Mouse (Mus musculus) megakaryocyte, embryonic 14.5 days (primary cell): Measurements from ENCODE around the gene Lcorl. TPM values are rescaled to one million over a fixed set of nuclear protein-coding genes. Genes with fewer than 3 reads are reported as not detected.

Experiments used
- H3K27me3 ChIP-seq: replicated peaks from 2 replicates; pipeline ENCODE3; 2012; ENCODE audit warnings: inconsistent platforms
- H3K36me3 ChIP-seq: replicated peaks from 2 replicates; pipeline ENCODE3; 2012; ENCODE audit warnings: low read length, inconsistent platforms, mixed read lengths
- H3K4me1 ChIP-seq: 2 replicates; pipeline ENCODE4 v1.6.1; 2012; ENCODE audit warnings: inconsistent platforms
- H3K4me3 ChIP-seq: replicated peaks from 2 replicates; pipeline ENCODE3; 2012; ENCODE audit warnings: moderate library complexity, mild to moderate bottlenecking, inconsistent platforms
- H3K9me3 ChIP-seq: 2 replicates; pipeline ENCODE4 v1.6.1; 2012; ENCODE audit warnings: inconsistent platforms
- FLI1 ChIP-seq: IDR thresholded peaks from 2 replicates; pipeline ENCODE4 v1.6.1; 2012; ENCODE audit warnings: low read length, inconsistent platforms, mixed read lengths
- GATA1 ChIP-seq: IDR thresholded peaks from 3 replicates; pipeline ENCODE4 v1.6.1; 2012; ENCODE audit warnings: mixed read lengths, low read length, inconsistent platforms, borderline replicate concordance
- polyA plus RNA-seq: library from polyadenylated mRNA; stranded (reverse); fragments of >175 nt; gene quantifications from 2 replicates; pipeline ENCODE4 v1.2.3, GENCODE M21; 2012; ENCODE audit warnings: low replicate concordance; ENCODE audit not compliant: insufficient read depth

The Lcorl gene
- polyA plus RNA-seq, 1 experiment = 6.0 TPM

- H3K4me3 ChIP-seq = peak overlapping the region; percentile 98
- H3K4me1 ChIP-seq = peaks cover 14% of the 10 kb centered on the region
- no peaks in the 10 kb centered on the region for H3K27me3 ChIP-seq
- TF ChIP-seq GATA1 (no peak), FLI1 (no peak)
- no peaks in the 10 kb centered on the region for H3K9me3 ChIP-seq
- no peaks in the 10 kb centered on the region for H3K36me3 ChIP-seq
These were observed 1.1 kb downstream of the Lcorl start for GRCm38 (mm10) chr5:45856303-45856821.

- TF ChIP-seq FLI1 (no peak), GATA1 (no peak)
- peaks cover 14% of the 10 kb centered on the region for H3K4me1 ChIP-seq
These were observed 1.7 kb downstream of the Lcorl start for GRCm38 (mm10) chr5:45855526-45856302.

DNA sequence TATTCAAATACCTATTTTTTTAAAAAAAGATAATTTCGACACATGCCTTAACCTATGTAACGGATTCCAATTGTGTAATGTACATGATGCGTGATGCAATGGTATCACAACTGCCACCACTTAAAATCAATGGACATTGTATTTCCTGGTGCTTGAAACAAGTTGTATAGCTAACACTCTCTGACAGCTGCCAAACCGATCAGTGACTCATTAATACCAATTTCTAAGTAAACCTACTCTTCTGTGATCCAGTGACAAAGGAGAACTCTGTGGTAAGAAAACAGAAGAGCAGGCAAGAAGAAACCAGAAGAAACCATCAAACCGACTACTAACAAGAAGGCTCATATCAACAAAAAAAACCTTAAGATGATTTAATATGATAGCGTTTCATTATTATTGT lies 12.7 kb downstream of the Lcorl start:
- TF ChIP-seq FLI1 (no peak), GATA1 (no peak)
- H3K4me1 ChIP-seq = peaks cover 6% of the 10 kb centered on the region
- H3K4me3 ChIP-seq = no peak overlapping the region
- H3K36me3 ChIP-seq = no peaks in the 10 kb centered on the region
- H3K9me3 ChIP-seq = no peaks in the 10 kb centered on the region
- no peaks in the 10 kb centered on the region for H3K27me3 ChIP-seq

More at GRCm38 (mm10) chr5:45855526-45856302, 1.7 kb downstream of the Lcorl start:
- peak overlapping the region; percentile 98 for H3K4me3 ChIP-seq
- H3K36me3 ChIP-seq = no peaks in the 10 kb centered on the region
- H3K9me3 ChIP-seq = no peaks in the 10 kb centered on the region
- no peaks in the 10 kb centered on the region for H3K27me3 ChIP-seq

GRCm38 (mm10) chr5:45835131-45835530 lies 22.3 kb downstream of the Lcorl start:
- no peak for TF ChIP-seq FLI1
- TF ChIP-seq GATA1 = no peak
- peaks cover 6% of the 10 kb centered on the region for H3K36me3 ChIP-seq
- no peaks in the 10 kb centered on the region for H3K9me3 ChIP-seq
- H3K27me3 ChIP-seq = no peaks in the 10 kb centered on the region
- H3K4me3 ChIP-seq = no peak overlapping the region
- H3K4me1 ChIP-seq = peaks cover 3% of the 10 kb centered on the region; the same call in 1 of the 2 replicates

GRCm38 (mm10) chr5:45811527-45811926 lies 45.9 kb downstream of the Lcorl start:
- H3K4me1 ChIP-seq = no peaks in the 10 kb centered on the region
- no peaks in the 10 kb centered on the region for H3K27me3 ChIP-seq
- H3K4me3 ChIP-seq = no peak overlapping the region
- H3K9me3 ChIP-seq = peaks cover 27% of the 10 kb centered on the region
- TF ChIP-seq FLI1 (no peak), GATA1 (no peak)
- H3K36me3 ChIP-seq = peaks cover 16% of the 10 kb centered on the region

- Histone ChIP-seq H3K36me3 (peaks cover 32% of the 10 kb centered on the region), H3K9me3 (peaks cover 7% of the 10 kb centered on the region), H3K27me3 (no peaks in the 10 kb centered on the region), H3K4me3 (no peak overlapping the region), H3K4me1 (peaks cover 3% of the 10 kb centered on the region; the same call in 1 of the 2 replicates)
- no peak for TF ChIP-seq FLI1
- no peak for TF ChIP-seq GATA1
These were observed 65.6 kb downstream of the Lcorl start for GRCm38 (mm10) chr5:45791864-45792263.

GRCm38 (mm10) chr5:45790221-45790620 lies 67.2 kb downstream of the Lcorl start:
- Histone ChIP-seq H3K9me3 (peaks cover 7% of the 10 kb centered on the region), H3K36me3 (peaks cover 38% of the 10 kb centered on the region), H3K4me1 (no peaks in the 10 kb centered on the region; the same call in 1 of the 2 replicates)

DNA sequence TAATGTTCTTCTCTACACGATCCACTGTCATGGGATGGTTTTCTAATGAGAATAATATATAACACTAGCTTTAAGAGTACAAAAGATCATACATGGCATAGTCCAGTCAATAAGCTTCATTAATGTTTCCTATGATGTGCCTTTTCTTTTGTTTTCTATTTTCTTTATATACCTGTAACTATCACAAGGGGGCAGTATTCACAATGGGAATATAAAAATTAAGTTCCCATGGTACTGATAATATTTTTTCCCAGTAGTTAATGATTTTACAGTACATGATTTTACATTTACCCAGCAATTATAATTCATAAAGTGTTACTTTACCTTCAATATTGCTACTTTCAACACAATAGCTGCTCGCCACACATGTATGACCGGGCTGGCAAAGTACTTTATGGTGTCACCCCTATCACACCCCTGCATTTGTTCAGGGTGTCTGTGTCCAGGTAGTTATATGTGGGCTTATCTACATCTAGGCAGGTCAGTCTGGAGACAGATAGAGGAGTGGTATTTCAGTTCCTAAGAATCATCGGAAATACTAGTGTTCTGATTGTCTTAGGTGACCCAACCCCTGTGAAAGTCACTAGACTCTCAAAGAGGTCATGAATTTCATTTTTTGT lies 99.8 kb downstream of the Lcorl start:
- TF ChIP-seq GATA1 (no peak), FLI1 (no peak)
- Histone ChIP-seq H3K9me3 (no peaks in the 10 kb centered on the region), H3K27me3 (no peaks in the 10 kb centered on the region), H3K4me3 (no peak overlapping the region), H3K36me3 (peaks cover 7% of the 10 kb centered on the region), H3K4me1 (no peaks in the 10 kb centered on the region)

More at GRCm38 (mm10) chr5:45790221-45790620, 67.2 kb downstream of the Lcorl start:
- Histone ChIP-seq H3K4me3 (no peak overlapping the region), H3K27me3 (no peaks in the 10 kb centered on the region)
- TF ChIP-seq FLI1 = no peak
- TF ChIP-seq GATA1 = no peak

DNA sequence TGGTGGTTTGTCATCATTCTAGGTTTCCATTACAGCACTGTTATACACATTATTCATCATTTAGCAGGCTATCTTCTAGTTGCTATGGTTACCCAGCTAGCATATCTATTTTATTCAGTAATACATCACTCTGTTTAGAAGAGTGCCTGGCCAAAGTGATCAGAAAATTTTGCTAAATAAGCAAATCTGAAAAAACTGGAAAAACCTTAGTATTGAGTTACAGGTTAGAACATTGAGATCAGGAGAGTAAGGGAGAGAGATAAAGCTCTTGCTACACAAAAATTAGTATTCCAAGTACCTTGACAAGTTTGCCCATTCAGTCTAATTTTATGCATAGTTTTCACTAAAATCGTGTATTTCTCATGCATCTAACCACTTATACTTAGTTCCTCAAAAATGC lies 119.5 kb downstream of the Lcorl start:
- H3K9me3 ChIP-seq = no peaks in the 10 kb centered on the region

DNA sequence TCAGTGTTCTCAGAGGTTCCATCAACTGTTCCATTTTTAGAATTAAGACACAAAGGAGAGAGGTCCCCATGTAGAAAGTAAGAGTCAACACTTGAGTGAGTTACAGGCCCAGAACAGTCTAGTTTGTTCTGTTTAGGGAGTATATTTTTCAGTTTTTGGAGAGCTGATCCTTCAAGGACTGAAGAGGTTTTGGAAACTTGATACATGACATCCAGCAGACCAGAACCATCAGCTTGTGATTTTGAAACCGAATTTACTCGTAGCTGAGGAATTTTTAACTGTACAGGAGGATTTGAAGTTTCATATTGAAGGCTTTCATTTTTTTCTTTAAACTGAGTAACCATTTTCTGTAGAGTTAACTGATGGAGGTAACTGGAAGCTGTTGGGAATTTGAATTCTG lies 123.7 kb downstream of the Lcorl start:
- TF ChIP-seq FLI1 = no peak
- no peak for TF ChIP-seq GATA1
- Histone ChIP-seq H3K9me3 (no peaks in the 10 kb centered on the region), H3K36me3 (peaks cover 38% of the 10 kb centered on the region), H3K4me3 (no peak overlapping the region), H3K27me3 (no peaks in the 10 kb centered on the region), H3K4me1 (no peaks in the 10 kb centered on the region)

More for the DNA sequence above, 119.5 kb downstream of the Lcorl start:
- Histone ChIP-seq H3K27me3 (no peaks in the 10 kb centered on the region), H3K4me1 (no peaks in the 10 kb centered on the region), H3K36me3 (peaks cover 50% of the 10 kb centered on the region), H3K4me3 (no peak overlapping the region)
- no peak for TF ChIP-seq GATA1
- TF ChIP-seq FLI1 = no peak
